Mouse (Mus musculus) lung, postnatal 10 days (tissue): ENCODE results near the gene Slc38a9.
"Not testable (repeated sequence)": the region's sequence is repeated elsewhere in the genome, so short reads cannot be mapped to it uniquely, and the experiment has no call there.

Experiments
- DNase-seq: peaks from one replicate; pipeline ENCODE4 v3.0.0; 2021

Slc38a9 gene

GRCm38 (mm10) chr13:112683970-112684369 is 23.4 kb downstream of the Slc38a9 start:
- DNase-seq, result no peak

GRCm38 (mm10) chr13:112686155-112686554 is 25.6 kb downstream of the Slc38a9 start:
- no peak for DNase-seq

GRCm38 (mm10) chr13:112692870-112693553 is 32.5 kb downstream of the Slc38a9 start:
- no peak for DNase-seq

- DNase-seq, result no peak
Measured at GRCm38 (mm10) chr13:112695526-112696240, 35.1 kb downstream of the Slc38a9 start.

- DNase-seq, result no peak
Measured at GRCm38 (mm10) chr13:112701256-112701655, 40.7 kb downstream of the Slc38a9 start.

GRCm38 (mm10) chr13:112706351-112706750 is 45.8 kb downstream of the Slc38a9 start:
- DNase-seq, result no peak

GRCm38 (mm10) chr13:112720078-112720736 is 59.7 kb downstream of the Slc38a9 start:
- DNase-seq, result no peak

- DNase-seq, result peak; percentile 78
Measured at GRCm38 (mm10) chr13:112721946-112722729, 61.6 kb downstream of the Slc38a9 start.

- not testable (repeated sequence) for DNase-seq
Measured at GRCm38 (mm10) chr13:112724260-112724659, 63.7 kb downstream of the Slc38a9 start.

- DNase-seq, result no peak
Measured at GRCm38 (mm10) chr13:112726002-112726401, 65.5 kb downstream of the Slc38a9 start.

GRCm38 (mm10) chr13:112733311-112733710 is 72.8 kb downstream of the Slc38a9 start:
- no peak for DNase-seq

- peak; percentile 92 for DNase-seq
Measured at GRCm38 (mm10) chr13:112734906-112735713, 74.6 kb downstream of the Slc38a9 start.

GRCm38 (mm10) chr13:112736407-112736806 is 75.9 kb downstream of the Slc38a9 start:
- DNase-seq, result no peak

- DNase-seq, result no peak
Measured at GRCm38 (mm10) chr13:112737110-112737509, 76.6 kb downstream of the Slc38a9 start.

- no peak for DNase-seq
Measured at GRCm38 (mm10) chr13:112738005-112738404, 77.5 kb downstream of the Slc38a9 start.

- no peak for DNase-seq
Measured at GRCm38 (mm10) chr13:112740073-112740472, 79.5 kb downstream of the Slc38a9 start.

- no peak for DNase-seq
Measured at GRCm38 (mm10) chr13:112742076-112742830, 81.7 kb downstream of the Slc38a9 start.

GRCm38 (mm10) chr13:112743647-112744046 is 83.1 kb downstream of the Slc38a9 start:
- no peak for DNase-seq

- peak; percentile 48 for DNase-seq
Measured at GRCm38 (mm10) chr13:112744061-112744849, 83.7 kb downstream of the Slc38a9 start.

- no peak for DNase-seq
Measured at GRCm38 (mm10) chr13:112745936-112746694, 85.6 kb downstream of the Slc38a9 start.
